Mouse (Mus musculus): ENCODE results near the gene Aplf. TPM values are rescaled to one million over a fixed set of nuclear protein-coding genes. Genes with fewer than 3 reads are reported as not detected.

Aplf gene
- total and polyA plus RNA-seq, 2 experiments: 1.4 to 3.7 TPM

DNA sequence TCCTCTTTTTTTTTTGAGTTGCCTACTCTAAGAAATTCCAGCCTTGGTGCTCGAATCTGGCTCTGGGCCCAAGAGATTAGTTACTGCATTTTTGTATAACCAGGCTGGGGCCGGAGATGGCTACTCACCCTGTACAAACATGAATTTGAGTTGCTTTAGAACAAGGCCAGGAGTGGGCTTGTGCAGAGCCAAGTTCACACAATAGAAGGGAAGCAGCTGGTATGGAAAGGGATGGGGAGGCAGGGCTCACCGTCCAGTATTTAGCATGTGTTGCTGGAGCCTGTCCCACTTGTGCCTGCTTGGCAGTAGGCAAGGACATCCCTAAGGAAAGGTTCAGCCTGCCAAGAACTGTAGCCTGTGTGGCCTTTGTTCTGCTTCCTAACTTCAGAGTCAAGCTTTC is 50.7 kb downstream of the Aplf start:
- no peak for DNase-seq (ENCODE audit: extremely low read depth, low read depth, low spot score)
- H3K36me3 ChIP-seq (ENCODE audit: control insufficient read depth, insufficient read depth, low read length): no peaks in the 10 kb centered on the region
- TF ChIP-seq CTCF (IDR thresholded peaks at IDR 0.05; ENCODE audit: low read depth, low read length): no peak
- TF ChIP-seq POLR2A (IDR thresholded peaks at IDR 0.05; ENCODE audit: extremely low read depth, insufficient read depth, low read length): no peak

GRCm38 (mm10) chr6:87618021-87618420 is 54.0 kb downstream of the Aplf start:
- H3K4me3 ChIP-seq (ENCODE audit: insufficient read depth, low read depth, low read length): no peak overlapping the region
- no peaks in the 10 kb centered on the region for H3K36me3 ChIP-seq (ENCODE audit: control insufficient read depth, insufficient read depth, low read length)
- H3K27me3 ChIP-seq (ENCODE audit: control insufficient read depth, insufficient read depth, low read length): no peaks in the 10 kb centered on the region
- H3K4me1 ChIP-seq (ENCODE audit: control insufficient read depth, insufficient read depth, low read length): no peaks in the 10 kb centered on the region
- no peak overlapping the region for H3K9ac ChIP-seq (ENCODE audit: low read depth, low read length)
- TF ChIP-seq CTCF (IDR thresholded peaks at IDR 0.05; ENCODE audit: low read depth, low read length) (no peak), POLR2A (IDR thresholded peaks at IDR 0.05; ENCODE audit: extremely low read depth, insufficient read depth, low read length) (no peak)
- H3K27ac ChIP-seq (replicated peaks; ENCODE audit: insufficient read depth, low read depth, low read length): no peak overlapping the region
- H3K79me2 ChIP-seq (ENCODE audit: control insufficient read depth, insufficient read depth, low read length): no peaks in the 10 kb centered on the region
- DNase-seq (ENCODE audit: extremely low read depth, low read depth, low spot score): no peak
- 38% methylated on average over 8 of the region's 8 CpGs for WGBS

More for the DNA sequence above, 50.7 kb downstream of the Aplf start:
- Histone ChIP-seq H3K27me3 (ENCODE audit: control insufficient read depth, insufficient read depth, low read length) (no peaks in the 10 kb centered on the region), H3K4me3 (ENCODE audit: insufficient read depth, low read depth, low read length) (no peak overlapping the region), H3K27ac (replicated peaks; ENCODE audit: insufficient read depth, low read depth, low read length) (no peak overlapping the region), H3K9ac (ENCODE audit: low read depth, low read length) (no peak overlapping the region), H3K79me2 (ENCODE audit: control insufficient read depth, insufficient read depth, low read length) (no peaks in the 10 kb centered on the region), H3K4me1 (ENCODE audit: control insufficient read depth, insufficient read depth, low read length) (no peaks in the 10 kb centered on the region)
- WGBS: 66% methylated on average over 3 of the region's 3 CpGs

GRCm38 (mm10) chr6:87615696-87616083 is 56.3 kb downstream of the Aplf start:
- Histone ChIP-seq H3K4me1 (ENCODE audit: control insufficient read depth, insufficient read depth, low read length) (no peaks in the 10 kb centered on the region), H3K27me3 (ENCODE audit: control insufficient read depth, insufficient read depth, low read length) (no peaks in the 10 kb centered on the region; the same call in 1 of the 2 replicates), H3K9ac (ENCODE audit: low read depth, low read length) (no peak overlapping the region), H3K4me3 (ENCODE audit: insufficient read depth, low read depth, low read length) (no peak overlapping the region), H3K36me3 (ENCODE audit: control insufficient read depth, insufficient read depth, low read length) (no peaks in the 10 kb centered on the region), H3K79me2 (ENCODE audit: control insufficient read depth, insufficient read depth, low read length) (no peaks in the 10 kb centered on the region), H3K27ac (replicated peaks; ENCODE audit: insufficient read depth, low read depth, low read length) (no peak overlapping the region)
- WGBS: 90% methylated on average over 14 of the region's 14 CpGs
- no peak for DNase-seq (ENCODE audit: extremely low read depth, low read depth, low spot score)
- TF ChIP-seq POLR2A (IDR thresholded peaks at IDR 0.05; ENCODE audit: extremely low read depth, insufficient read depth, low read length): no peak
- TF ChIP-seq CTCF (IDR thresholded peaks at IDR 0.05; ENCODE audit: low read depth, low read length): no peak

GRCm38 (mm10) chr6:87614794-87615695 is 56.9 kb downstream of the Aplf start:
- no peak overlapping the region for H3K4me3 ChIP-seq (ENCODE audit: insufficient read depth, low read depth, low read length)
- no peaks in the 10 kb centered on the region for H3K36me3 ChIP-seq (ENCODE audit: control insufficient read depth, insufficient read depth, low read length)
- H3K27me3 ChIP-seq (ENCODE audit: control insufficient read depth, insufficient read depth, low read length): no peaks in the 10 kb centered on the region; the same call in 1 of the 2 replicates
- no peaks in the 10 kb centered on the region for H3K4me1 ChIP-seq (ENCODE audit: control insufficient read depth, insufficient read depth, low read length)
- WGBS: 68% methylated on average over 11 of the region's 11 CpGs
- H3K9ac ChIP-seq (ENCODE audit: low read depth, low read length): no peak overlapping the region
- no peak overlapping the region for H3K27ac ChIP-seq (replicated peaks; ENCODE audit: insufficient read depth, low read depth, low read length)
- TF ChIP-seq CTCF (IDR thresholded peaks at IDR 0.05; ENCODE audit: low read depth, low read length) (peak; percentile 63), POLR2A (IDR thresholded peaks at IDR 0.05; ENCODE audit: extremely low read depth, insufficient read depth, low read length) (no peak)
- H3K79me2 ChIP-seq (ENCODE audit: control insufficient read depth, insufficient read depth, low read length): no peaks in the 10 kb centered on the region
- no peak for DNase-seq (ENCODE audit: extremely low read depth, low read depth, low spot score)

GRCm38 (mm10) chr6:87599825-87600224 is 72.2 kb downstream of the Aplf start:
- DNase-seq (ENCODE audit: extremely low read depth, low read depth, low spot score): no peak
- H3K27me3 ChIP-seq (ENCODE audit: control insufficient read depth, insufficient read depth, low read length): no peaks in the 10 kb centered on the region

More at GRCm38 (mm10) chr6:87599825-87600224, 72.2 kb downstream of the Aplf start:
- Histone ChIP-seq H3K79me2 (ENCODE audit: control insufficient read depth, insufficient read depth, low read length) (no peaks in the 10 kb centered on the region), H3K4me3 (ENCODE audit: insufficient read depth, low read depth, low read length) (no peak overlapping the region), H3K4me1 (ENCODE audit: control insufficient read depth, insufficient read depth, low read length) (no peaks in the 10 kb centered on the region), H3K36me3 (ENCODE audit: control insufficient read depth, insufficient read depth, low read length) (no peaks in the 10 kb centered on the region), H3K27ac (replicated peaks; ENCODE audit: insufficient read depth, low read depth, low read length) (no peak overlapping the region), H3K9ac (ENCODE audit: low read depth, low read length) (no peak overlapping the region)
- TF ChIP-seq CTCF (IDR thresholded peaks at IDR 0.05; ENCODE audit: low read depth, low read length) (no peak), POLR2A (IDR thresholded peaks at IDR 0.05; ENCODE audit: extremely low read depth, insufficient read depth, low read length) (no peak)
